Mouse (Mus musculus) megakaryocyte, embryonic 14.5 days (primary cell): ENCODE measurements around the gene Itgav. TPM values are rescaled to one million over a fixed set of nuclear protein-coding genes. Genes with fewer than 3 reads are reported as not detected.

Experiments used
- H3K27me3 ChIP-seq: replicated peaks from 2 replicates; pipeline ENCODE3; 2012; ENCODE audit warnings: inconsistent platforms
- H3K36me3 ChIP-seq: replicated peaks from 2 replicates; pipeline ENCODE3; 2012; ENCODE audit warnings: low read length, inconsistent platforms, mixed read lengths
- H3K4me1 ChIP-seq: 2 replicates; pipeline ENCODE4 v1.6.1; 2012; ENCODE audit warnings: inconsistent platforms
- H3K4me3 ChIP-seq: replicated peaks from 2 replicates; pipeline ENCODE3; 2012; ENCODE audit warnings: moderate library complexity, mild to moderate bottlenecking, inconsistent platforms
- H3K9me3 ChIP-seq: 2 replicates; pipeline ENCODE4 v1.6.1; 2012; ENCODE audit warnings: inconsistent platforms
- FLI1 ChIP-seq: IDR thresholded peaks from 2 replicates; pipeline ENCODE4 v1.6.1; 2012; ENCODE audit warnings: low read length, inconsistent platforms, mixed read lengths
- GATA1 ChIP-seq: IDR thresholded peaks from 3 replicates; pipeline ENCODE4 v1.6.1; 2012; ENCODE audit warnings: mixed read lengths, low read length, inconsistent platforms, borderline replicate concordance
- polyA plus RNA-seq: library from polyadenylated mRNA; stranded (reverse); fragments of >175 nt; gene quantifications from 2 replicates; pipeline ENCODE4 v1.2.3, GENCODE M21; 2012; ENCODE audit warnings: low replicate concordance; ENCODE audit not compliant: insufficient read depth

Gene Itgav
- polyA plus RNA-seq, 1 experiment = 7.1 TPM

DNA sequence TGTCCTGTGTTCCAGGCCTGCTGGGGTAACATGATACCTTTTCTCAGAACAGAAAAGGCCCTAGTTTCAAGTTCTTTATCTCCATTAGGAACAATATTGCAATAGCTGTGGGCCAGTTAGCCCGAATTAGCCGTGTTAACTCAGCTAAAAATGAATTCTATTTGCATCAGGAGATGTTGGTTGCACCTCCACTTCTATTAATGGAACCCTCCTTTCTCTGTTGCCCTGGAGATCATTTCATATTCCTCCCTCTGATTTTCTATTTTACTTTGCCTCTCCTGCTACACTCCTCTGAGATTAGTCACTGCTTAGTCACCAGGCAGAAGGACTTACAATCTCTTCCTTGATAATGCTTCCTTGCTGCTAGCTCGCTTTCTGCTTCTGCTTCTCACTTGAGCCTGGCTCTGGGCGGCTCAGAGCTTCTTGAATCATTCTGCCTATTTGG is 4.1 kb downstream of the Itgav start:
- Histone ChIP-seq H3K4me1 (peaks cover 56% of the 10 kb centered on the region), H3K4me3 (peak overlapping the region; percentile 56), H3K36me3 (peaks cover 27% of the 10 kb centered on the region), H3K9me3 (no peaks in the 10 kb centered on the region), H3K27me3 (no peaks in the 10 kb centered on the region)
- TF ChIP-seq GATA1 = no peak
- no peak for TF ChIP-seq FLI1

DNA sequence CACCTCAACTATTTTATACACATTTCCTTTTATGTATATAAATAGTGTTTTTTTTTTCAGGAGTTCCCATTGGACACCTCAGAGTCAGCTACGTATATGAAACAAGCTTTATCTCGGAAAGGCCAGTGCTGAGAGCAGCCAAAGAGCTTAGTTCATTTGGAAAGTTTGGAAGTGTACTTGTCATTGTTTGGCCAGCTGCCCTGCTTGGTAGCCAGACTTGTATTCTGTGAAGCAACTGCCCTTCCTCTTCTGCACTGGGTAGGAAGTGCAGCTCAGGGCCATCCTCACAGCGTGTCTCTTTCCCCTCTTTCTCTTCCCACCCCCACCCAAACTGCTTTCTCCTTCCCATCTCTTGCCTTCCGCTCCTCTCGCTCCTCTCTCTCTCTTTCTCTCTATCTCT is 5.1 kb downstream of the Itgav start:
- Histone ChIP-seq H3K36me3 (peaks cover 27% of the 10 kb centered on the region), H3K9me3 (no peaks in the 10 kb centered on the region), H3K27me3 (no peaks in the 10 kb centered on the region), H3K4me1 (peaks cover 56% of the 10 kb centered on the region), H3K4me3 (peak overlapping the region; percentile 56)
- TF ChIP-seq FLI1 = no peak
- TF ChIP-seq GATA1 = no peak

DNA sequence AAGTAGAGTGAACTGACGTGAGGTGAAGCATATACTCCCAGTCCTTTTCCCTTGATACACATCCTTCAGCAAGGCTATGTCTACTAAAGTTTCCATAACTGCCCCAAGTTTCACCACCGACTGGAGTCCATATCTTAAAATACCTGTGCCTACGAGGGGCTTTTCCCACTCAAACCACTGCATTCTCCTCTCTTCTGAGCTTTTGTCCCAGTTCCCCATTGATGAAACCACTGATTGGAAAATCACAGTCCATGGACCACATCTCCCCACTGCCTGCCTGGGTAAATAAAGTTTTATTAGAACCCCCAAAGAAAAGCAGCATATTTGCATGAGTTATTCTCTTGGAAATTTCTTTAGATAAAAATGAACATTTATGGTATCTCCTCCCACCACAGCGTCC is 8.7 kb downstream of the Itgav start:
- TF ChIP-seq FLI1 (no peak), GATA1 (no peak)
- H3K4me3 ChIP-seq = no peak overlapping the region
- H3K4me1 ChIP-seq = peaks cover 47% of the 10 kb centered on the region
- no peaks in the 10 kb centered on the region for H3K27me3 ChIP-seq
- peaks cover 44% of the 10 kb centered on the region for H3K36me3 ChIP-seq
- no peaks in the 10 kb centered on the region for H3K9me3 ChIP-seq

DNA sequence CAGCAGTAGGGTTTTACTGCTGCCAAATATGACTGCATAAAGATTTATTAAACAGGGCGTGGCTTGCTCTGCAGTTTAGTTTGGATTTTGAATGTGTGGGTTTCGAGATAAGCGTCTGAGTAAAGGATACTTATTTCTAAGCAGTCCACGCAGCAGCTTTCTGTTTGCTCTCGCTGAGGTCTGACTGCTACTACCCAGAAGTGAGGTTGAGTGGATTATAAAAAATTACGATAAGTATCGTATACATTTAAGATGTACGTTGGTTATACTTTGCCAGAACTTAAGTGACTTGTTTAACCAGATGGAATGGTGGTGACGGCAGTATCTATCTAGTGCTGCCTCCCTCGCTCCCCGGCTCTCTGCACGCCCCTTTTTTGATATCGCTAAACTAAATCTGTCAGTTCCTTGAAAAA is 9.8 kb downstream of the Itgav start:
- Histone ChIP-seq H3K4me1 (peaks cover 36% of the 10 kb centered on the region), H3K9me3 (no peaks in the 10 kb centered on the region), H3K27me3 (no peaks in the 10 kb centered on the region), H3K4me3 (no peak overlapping the region), H3K36me3 (peaks cover 55% of the 10 kb centered on the region)
- TF ChIP-seq FLI1 = no peak
- TF ChIP-seq GATA1 = no peak

DNA sequence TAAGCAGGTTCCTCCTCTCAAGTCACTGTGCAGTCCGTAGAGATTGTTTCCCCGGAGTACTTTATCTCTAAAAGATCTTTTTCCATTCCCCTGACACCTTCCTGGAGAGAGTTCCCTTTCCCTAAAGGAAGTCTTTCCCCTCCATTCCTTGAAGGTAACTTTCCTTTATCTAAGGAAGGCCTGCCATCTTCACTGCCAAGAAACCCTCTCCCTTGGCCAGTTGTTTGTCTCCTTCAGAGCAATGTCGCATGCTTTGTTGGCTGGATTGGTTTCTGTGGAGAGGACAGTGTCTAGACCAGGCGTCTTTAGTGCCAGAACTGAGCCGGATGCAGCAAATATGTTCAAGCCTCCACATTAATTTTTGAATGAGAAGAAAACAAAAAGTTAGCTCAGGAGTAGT is 11.1 kb downstream of the Itgav start:
- Histone ChIP-seq H3K9me3 (no peaks in the 10 kb centered on the region), H3K4me3 (no peak overlapping the region), H3K4me1 (peaks cover 32% of the 10 kb centered on the region), H3K36me3 (peaks cover 54% of the 10 kb centered on the region), H3K27me3 (no peaks in the 10 kb centered on the region)
- no peak for TF ChIP-seq GATA1
- no peak for TF ChIP-seq FLI1

DNA sequence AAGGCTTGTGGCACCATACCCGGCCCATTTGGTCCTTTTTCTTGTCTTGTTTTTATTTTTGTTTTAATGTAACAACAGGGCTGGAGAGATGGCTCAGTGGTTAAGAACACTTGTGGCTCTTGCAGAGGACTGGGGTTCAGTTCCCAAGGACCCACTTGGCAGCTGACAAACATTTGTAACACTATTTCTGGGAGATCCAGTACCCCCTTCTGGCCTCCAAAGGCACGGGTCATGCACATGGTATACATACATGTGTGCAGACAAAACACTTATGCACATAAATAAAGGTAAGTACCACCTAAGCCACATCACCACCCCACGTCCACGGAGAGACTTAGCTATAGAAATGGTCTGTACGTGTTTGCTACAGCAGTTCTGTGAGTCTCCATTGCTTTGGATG is 12.6 kb downstream of the Itgav start:
- no peaks in the 10 kb centered on the region for H3K9me3 ChIP-seq
- H3K27me3 ChIP-seq = no peaks in the 10 kb centered on the region
- H3K4me3 ChIP-seq = no peak overlapping the region
- peaks cover 50% of the 10 kb centered on the region for H3K36me3 ChIP-seq
- TF ChIP-seq FLI1 = no peak
- TF ChIP-seq GATA1 = no peak
- H3K4me1 ChIP-seq = peaks cover 37% of the 10 kb centered on the region

DNA sequence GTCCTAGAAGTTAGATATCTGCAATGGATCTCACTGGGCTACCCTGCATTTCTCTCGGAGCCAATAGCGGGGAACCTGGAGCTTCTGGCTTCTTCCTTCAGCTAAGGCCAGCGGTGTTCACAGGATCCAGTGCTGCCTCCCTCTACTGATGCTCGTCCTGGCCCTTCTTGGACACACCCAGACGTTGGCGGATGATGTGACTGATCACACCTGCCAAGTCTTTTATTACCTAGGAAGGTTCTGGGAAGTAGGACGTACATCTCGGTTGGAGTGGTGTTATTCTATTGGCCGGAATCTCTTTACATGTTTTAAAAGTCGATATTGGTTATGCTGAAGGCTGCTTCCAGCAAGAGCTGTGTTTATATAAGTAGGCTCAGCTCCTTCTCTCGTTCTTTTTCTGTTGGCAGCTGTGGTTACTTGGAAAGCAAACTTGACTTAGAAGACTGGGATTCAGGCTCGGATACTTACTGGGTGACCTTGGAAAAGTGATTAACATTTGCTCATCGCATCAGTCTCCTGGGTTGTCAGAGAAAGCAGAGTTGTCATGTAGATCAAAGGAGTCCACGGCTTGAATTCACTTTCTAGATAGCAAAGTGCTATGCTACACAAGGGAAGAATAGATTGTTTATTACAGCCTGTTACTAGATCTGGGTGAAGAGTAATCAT is 14.5 kb downstream of the Itgav start:
- Histone ChIP-seq H3K4me3 (no peak overlapping the region), H3K27me3 (no peaks in the 10 kb centered on the region), H3K4me1 (peaks cover 43% of the 10 kb centered on the region), H3K9me3 (no peaks in the 10 kb centered on the region), H3K36me3 (peaks cover 49% of the 10 kb centered on the region)
- no peak for TF ChIP-seq FLI1
- no peak for TF ChIP-seq GATA1

DNA sequence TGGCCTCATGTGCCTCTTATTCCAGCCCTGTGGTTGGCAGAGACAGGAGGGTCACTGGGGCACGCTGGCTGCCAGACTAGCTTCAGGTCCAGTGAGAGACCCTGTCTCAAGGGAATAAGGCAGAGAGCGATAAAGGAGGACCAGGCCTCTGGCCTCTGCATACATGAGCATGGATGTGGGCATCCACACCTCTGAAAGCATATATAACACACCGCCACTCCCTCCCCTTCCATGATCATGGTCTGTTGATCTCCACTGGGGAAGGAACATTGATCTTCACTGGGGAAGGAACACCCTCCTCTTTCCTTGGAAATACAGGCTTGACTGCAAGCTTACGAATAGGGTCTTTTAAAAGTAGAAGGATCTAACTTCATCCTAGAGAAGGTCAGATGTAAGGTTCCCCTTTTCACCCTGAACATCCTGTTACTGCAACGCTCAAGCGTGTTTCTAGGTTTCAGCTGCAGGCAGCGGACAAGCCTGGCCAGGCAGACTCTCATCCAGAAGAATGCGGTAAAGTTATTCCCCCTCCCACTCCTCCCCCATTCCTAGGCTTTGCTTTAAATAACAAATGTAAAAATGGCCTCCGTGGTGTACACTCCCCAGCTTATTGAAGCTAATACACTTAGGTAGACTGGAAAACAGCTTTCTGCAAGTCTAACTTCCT is 15.4 kb downstream of the Itgav start:
- Histone ChIP-seq H3K9me3 (no peaks in the 10 kb centered on the region), H3K4me1 (peaks cover 42% of the 10 kb centered on the region), H3K36me3 (peaks cover 54% of the 10 kb centered on the region), H3K4me3 (no peak overlapping the region), H3K27me3 (no peaks in the 10 kb centered on the region)
- TF ChIP-seq FLI1 = no peak
- TF ChIP-seq GATA1 = no peak

DNA sequence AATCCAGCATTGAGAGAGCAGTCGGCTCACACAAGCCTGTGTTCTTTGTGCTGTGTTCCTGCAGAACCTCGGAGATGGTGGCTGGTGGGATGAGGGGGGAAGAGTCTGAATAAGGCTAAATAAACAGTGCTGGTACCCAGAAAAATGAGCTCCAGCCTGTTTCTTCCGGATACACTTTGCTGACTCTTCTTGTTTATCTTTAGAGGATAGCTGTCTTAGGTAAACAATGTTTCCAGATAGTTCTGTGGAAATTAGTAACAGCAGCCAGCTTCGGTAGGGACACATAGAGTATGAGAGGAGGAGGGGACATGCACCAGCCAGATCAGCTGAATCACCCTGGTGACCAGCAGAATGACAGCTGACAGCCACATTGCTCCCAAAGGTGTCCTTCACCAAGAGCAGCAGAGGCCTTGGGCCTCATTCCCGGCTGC is 16.4 kb downstream of the Itgav start:
- no peak overlapping the region for H3K4me3 ChIP-seq
- peaks cover 46% of the 10 kb centered on the region for H3K4me1 ChIP-seq
- no peak for TF ChIP-seq FLI1
- no peak for TF ChIP-seq GATA1
- H3K27me3 ChIP-seq = no peaks in the 10 kb centered on the region
- H3K36me3 ChIP-seq = peaks cover 64% of the 10 kb centered on the region
- H3K9me3 ChIP-seq = no peaks in the 10 kb centered on the region

DNA sequence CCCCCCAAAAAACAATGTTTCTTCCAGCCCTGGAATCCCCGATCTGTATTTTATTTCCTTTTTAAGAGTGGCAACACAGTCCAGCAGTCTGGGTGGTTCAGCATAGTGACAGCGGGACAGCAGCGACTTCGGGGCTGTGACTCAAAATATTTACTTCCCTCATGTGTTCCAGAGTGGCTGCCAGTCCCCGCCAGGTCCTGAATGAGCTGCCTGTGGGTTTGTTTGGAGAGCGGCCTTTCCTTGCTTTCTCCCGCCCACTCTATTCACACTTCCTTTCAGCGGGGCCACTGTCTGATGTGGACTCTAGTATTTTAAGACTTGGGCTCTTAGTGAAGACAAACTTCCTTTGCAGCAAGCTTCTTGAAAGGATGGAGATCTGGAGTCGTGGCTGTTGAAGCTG is 18.0 kb downstream of the Itgav start:
- no peaks in the 10 kb centered on the region for H3K27me3 ChIP-seq
- H3K4me1 ChIP-seq = peaks cover 51% of the 10 kb centered on the region
- H3K36me3 ChIP-seq = peaks cover 63% of the 10 kb centered on the region
- TF ChIP-seq FLI1 (no peak), GATA1 (no peak)
- H3K4me3 ChIP-seq = peak overlapping the region; percentile 59
- H3K9me3 ChIP-seq = no peaks in the 10 kb centered on the region
